Mouse (Mus musculus) stomach, embryonic 16.5 days (tissue): Measurements from ENCODE around the gene Ndc1. TPM values are rescaled to one million over a fixed set of nuclear protein-coding genes. Genes with fewer than 3 reads are reported as not detected.

ENCODE experiments used
- ATAC-seq: fragments of 200-750 bp; cut with Nextera tagmentation; 2 replicates; pipeline ENCODE4 v1.8.0; 2017; ENCODE audit warnings: moderate number of reproducible peaks, moderate TSS enrichment; ENCODE audit not compliant: insufficient read depth, low FRiP score
- H3K27ac ChIP-seq: fragments of 300-500 bp; sonication (generic); 2 replicates; pipeline ENCODE4 v1.5.1; 2014; ENCODE audit warnings: low read length
- H3K27me3 ChIP-seq: fragments of 300-500 bp; sonication (generic); 2 replicates; pipeline ENCODE4 v1.6.1; 2014; ENCODE audit warnings: low read length, control low read depth, mixed read lengths; ENCODE audit not compliant: control insufficient read depth, insufficient read depth
- H3K36me3 ChIP-seq: fragments of 300-500 bp; sonication (generic); 2 replicates; pipeline ENCODE4 v1.6.1; 2014; ENCODE audit warnings: low read length; ENCODE audit not compliant: control insufficient read depth, insufficient read depth
- H3K4me1 ChIP-seq: fragments of 300-500 bp; sonication (generic); 2 replicates; pipeline ENCODE4 v1.6.1; 2014; ENCODE audit warnings: low read length, control low read depth, mixed read lengths; ENCODE audit not compliant: control insufficient read depth, insufficient read depth
- H3K4me2 ChIP-seq: fragments of 300-500 bp; sonication (generic); 2 replicates; pipeline ENCODE4 v1.6.1; 2014; ENCODE audit warnings: low read depth, low read length, mixed read lengths
- H3K4me3 ChIP-seq: fragments of 300-500 bp; sonication (generic); replicated peaks from 2 replicates; pipeline ENCODE4 v1.5.1; 2014; ENCODE audit warnings: mild to moderate bottlenecking, low read length
- H3K9ac ChIP-seq: fragments of 300-500 bp; sonication (generic); 2 replicates; pipeline ENCODE4 v1.6.1; 2014; ENCODE audit warnings: low read length
- H3K9me3 ChIP-seq: fragments of 300-500 bp; sonication (generic); replicated peaks from 2 replicates; pipeline ENCODE4 v1.6.1; 2016; ENCODE audit warnings: low read length, control low read depth; ENCODE audit not compliant: control insufficient read depth
- WGBS: fragments of 180-500 bp; shearing (Covaris S2); extraction: QIAGEN DNeasy Blood & Tissue Kit; methylation state at CpG from one replicate; pipeline ENCODE4 v1.1.7; 2014; 5-methylcytosine and 5-hydroxymethylcytosine counted together
- polyA plus RNA-seq: library from polyadenylated mRNA; unstranded; fragments of >200 nt; fragmentation: Nextera tagmentation; extraction: Ambion mirVana; gene quantifications from 2 replicates; pipeline ENCODE4 v1.2.1, GENCODE M21; 2015

Gene Ndc1
- polyA plus RNA-seq, 1 experiment from 2014 or later = 24.7 TPM

DNA sequence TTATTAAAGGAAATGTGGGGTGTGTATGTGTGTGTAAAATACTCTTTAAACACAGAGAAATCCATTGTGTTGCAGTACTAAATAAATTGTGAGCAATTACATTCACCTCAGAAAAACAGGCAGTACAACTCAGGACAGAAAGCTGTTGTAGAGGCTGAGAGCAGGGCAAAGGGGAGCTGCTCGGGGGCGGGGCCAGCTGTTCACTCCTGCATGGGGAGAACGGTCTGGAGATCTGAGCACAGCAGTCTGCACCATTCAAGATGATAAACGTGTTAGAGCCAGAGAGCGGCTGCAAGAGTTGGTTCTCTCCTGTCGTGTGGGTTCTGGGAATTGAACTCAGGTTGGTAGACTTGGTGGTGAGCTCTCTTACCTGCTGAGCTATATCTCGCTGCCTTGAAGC is 13.3 kb downstream of the Ndc1 start:
- H3K27me3 ChIP-seq = no peaks in the 10 kb centered on the region
- no peak overlapping the region for H3K9ac ChIP-seq
- H3K9me3 ChIP-seq = no peaks in the 10 kb centered on the region
- WGBS = 71% methylated on average over 7 of the region's 7 CpGs
- no peak overlapping the region for H3K4me3 ChIP-seq
- no peak overlapping the region for H3K27ac ChIP-seq
- H3K4me2 ChIP-seq = no peak overlapping the region
- no peak for ATAC-seq
- no peaks in the 10 kb centered on the region for H3K4me1 ChIP-seq
- peaks cover 10% of the 10 kb centered on the region; the same call in 1 of the 2 replicates for H3K36me3 ChIP-seq

GRCm38 (mm10) chr4:107387038-107387437 is 19.5 kb downstream of the Ndc1 start:
- Histone ChIP-seq H3K9me3 (no peaks in the 10 kb centered on the region), H3K27ac (no peak overlapping the region), H3K4me1 (no peaks in the 10 kb centered on the region), H3K4me2 (no peak overlapping the region), H3K36me3 (peaks cover 17% of the 10 kb centered on the region), H3K9ac (no peak overlapping the region), H3K27me3 (no peaks in the 10 kb centered on the region), H3K4me3 (no peak overlapping the region)
- ATAC-seq = no peak
- 95% methylated on average over 4 of the region's 4 CpGs for WGBS

- Histone ChIP-seq H3K4me3 (no peak overlapping the region), H3K36me3 (peaks cover 14% of the 10 kb centered on the region), H3K9me3 (no peaks in the 10 kb centered on the region), H3K27ac (no peak overlapping the region), H3K4me2 (no peak overlapping the region), H3K4me1 (no peaks in the 10 kb centered on the region), H3K27me3 (no peaks in the 10 kb centered on the region), H3K9ac (no peak overlapping the region)
- WGBS = 93% methylated on average over 8 of the region's 8 CpGs
- ATAC-seq = no peak
Measured at GRCm38 (mm10) chr4:107387465-107387864, 19.9 kb downstream of the Ndc1 start.

DNA sequence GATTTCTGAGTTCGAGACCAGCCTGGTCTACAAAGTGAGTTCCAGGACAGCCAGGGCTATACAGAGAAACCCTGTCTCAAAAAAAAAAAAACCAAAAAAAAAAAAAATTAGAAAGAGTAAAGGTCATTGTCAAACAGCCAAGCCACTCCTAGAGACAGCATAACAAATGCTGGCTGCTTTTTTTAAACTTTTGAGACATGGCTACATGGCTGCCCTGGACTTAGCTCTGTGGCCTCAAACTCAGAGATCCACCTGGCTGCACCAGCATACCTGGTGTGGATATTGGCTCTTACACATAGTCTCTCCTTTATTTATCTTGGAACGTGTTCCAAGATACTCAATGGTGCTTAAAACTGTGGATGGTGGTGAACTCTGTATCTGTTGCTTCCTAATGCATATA is 20.7 kb downstream of the Ndc1 start:
- Histone ChIP-seq H3K4me2 (no peak overlapping the region), H3K36me3 (peaks cover 14% of the 10 kb centered on the region), H3K4me3 (no peak overlapping the region), H3K9me3 (no peaks in the 10 kb centered on the region), H3K4me1 (no peaks in the 10 kb centered on the region), H3K9ac (no peak overlapping the region), H3K27me3 (no peaks in the 10 kb centered on the region), H3K27ac (no peak overlapping the region)
- ATAC-seq = no peak
- WGBS = 94% methylated on average over 2 of the region's 2 CpGs

DNA sequence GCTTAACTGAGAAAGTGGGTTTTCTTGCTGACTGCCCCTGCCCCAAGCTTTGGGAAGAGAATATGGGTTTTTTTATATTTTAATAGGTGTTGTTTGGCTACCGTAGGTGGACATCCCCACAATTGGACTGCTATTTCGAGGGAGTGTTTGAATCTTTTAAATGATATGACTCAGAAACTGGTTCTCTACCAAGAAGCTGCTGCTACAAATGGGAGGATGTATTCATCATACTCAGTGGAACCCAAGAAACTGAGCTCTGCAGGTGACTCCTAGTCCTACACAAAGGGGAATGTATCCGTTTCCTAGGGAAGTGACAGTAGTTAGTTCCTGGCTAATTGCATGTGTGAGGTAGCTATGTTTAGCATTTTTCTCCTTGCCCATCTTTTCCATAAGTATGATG is 21.8 kb downstream of the Ndc1 start:
- 89% methylated on average over 3 of the region's 3 CpGs for WGBS
- Histone ChIP-seq H3K9me3 (no peaks in the 10 kb centered on the region), H3K4me3 (no peak overlapping the region)

DNA sequence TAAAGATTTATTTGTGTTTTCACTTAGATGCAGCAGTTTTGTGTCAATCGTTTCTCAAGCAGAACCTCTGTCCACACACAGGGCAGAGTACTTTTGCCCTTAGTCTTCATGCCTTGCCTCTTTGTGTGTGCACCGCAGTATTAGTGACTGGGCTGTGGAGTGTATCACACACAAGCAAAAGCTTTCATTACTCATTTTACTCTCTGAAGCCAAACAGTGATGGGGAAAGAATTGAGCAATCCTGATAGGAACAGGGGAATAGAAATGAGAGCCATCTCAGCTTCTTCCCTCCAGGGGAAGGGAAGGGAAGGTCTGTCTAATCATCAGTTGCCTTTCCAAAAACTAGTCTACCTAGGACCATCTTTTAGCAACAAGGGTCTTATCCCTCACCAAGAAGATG is 26.2 kb downstream of the Ndc1 start:
- H3K27me3 ChIP-seq = no peaks in the 10 kb centered on the region
- H3K4me1 ChIP-seq = no peaks in the 10 kb centered on the region
- H3K4me3 ChIP-seq = no peak overlapping the region
- H3K27ac ChIP-seq = no peak overlapping the region
- 90% methylated on average over 2 of the region's 2 CpGs for WGBS
- H3K36me3 ChIP-seq = peaks cover 7% of the 10 kb centered on the region
- no peak for ATAC-seq
- no peak overlapping the region for H3K4me2 ChIP-seq
- H3K9me3 ChIP-seq = no peaks in the 10 kb centered on the region
- no peak overlapping the region for H3K9ac ChIP-seq

More for the DNA sequence above, 21.8 kb downstream of the Ndc1 start:
- H3K9ac ChIP-seq = no peak overlapping the region
- peaks cover 14% of the 10 kb centered on the region for H3K36me3 ChIP-seq
- H3K27me3 ChIP-seq = no peaks in the 10 kb centered on the region
- ATAC-seq = no peak
- H3K4me1 ChIP-seq = no peaks in the 10 kb centered on the region
- H3K4me2 ChIP-seq = no peak overlapping the region
- no peak overlapping the region for H3K27ac ChIP-seq

DNA sequence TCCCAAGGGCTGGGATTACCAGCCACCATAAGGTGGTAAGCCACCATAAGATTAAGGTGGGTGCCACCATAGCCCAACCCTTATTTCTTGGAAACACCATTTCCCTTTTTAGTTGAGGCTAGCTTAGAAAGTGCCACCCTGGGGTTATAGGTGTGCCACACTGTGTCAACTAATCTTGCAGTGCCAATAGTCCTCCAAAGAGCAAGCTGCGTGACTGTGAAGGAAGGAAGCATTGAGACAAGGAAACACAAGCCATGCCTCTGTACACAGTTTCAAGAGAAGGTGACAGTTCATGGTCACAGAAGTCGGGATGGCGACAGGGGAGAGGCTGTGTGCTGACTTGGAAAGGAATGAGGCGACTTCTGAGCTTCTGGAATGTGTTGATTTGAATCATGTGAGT is 52.6 kb downstream of the Ndc1 start:
- H3K4me1 ChIP-seq = no peaks in the 10 kb centered on the region
- H3K4me3 ChIP-seq = no peak overlapping the region
- H3K4me2 ChIP-seq = no peak overlapping the region
- no peak for ATAC-seq
- WGBS = 77% methylated on average over 4 of the region's 4 CpGs
- no peaks in the 10 kb centered on the region for H3K36me3 ChIP-seq
- no peaks in the 10 kb centered on the region for H3K9me3 ChIP-seq
- no peak overlapping the region for H3K9ac ChIP-seq
- no peak overlapping the region for H3K27ac ChIP-seq
- peaks cover 4% of the 10 kb centered on the region; the same call in 1 of the 2 replicates for H3K27me3 ChIP-seq

GRCm38 (mm10) chr4:107421711-107422110 is 54.1 kb downstream of the Ndc1 start:
- ATAC-seq = no peak
- H3K9me3 ChIP-seq = no peaks in the 10 kb centered on the region
- peaks cover 4% of the 10 kb centered on the region; the same call in 1 of the 2 replicates for H3K27me3 ChIP-seq
- WGBS = 6% methylated on average over 14 of the region's 14 CpGs
- 0 out of 2 replicates have a peak overlapping the region, but pooled peaks have one; percentile 3 for H3K4me3 ChIP-seq
- no peaks in the 10 kb centered on the region for H3K36me3 ChIP-seq
- no peaks in the 10 kb centered on the region for H3K4me1 ChIP-seq
- no peak overlapping the region for H3K27ac ChIP-seq
- H3K4me2 ChIP-seq = peak overlapping the region; percentile 22; the same call in 1 of the 2 replicates
- no peak overlapping the region for H3K9ac ChIP-seq

DNA sequence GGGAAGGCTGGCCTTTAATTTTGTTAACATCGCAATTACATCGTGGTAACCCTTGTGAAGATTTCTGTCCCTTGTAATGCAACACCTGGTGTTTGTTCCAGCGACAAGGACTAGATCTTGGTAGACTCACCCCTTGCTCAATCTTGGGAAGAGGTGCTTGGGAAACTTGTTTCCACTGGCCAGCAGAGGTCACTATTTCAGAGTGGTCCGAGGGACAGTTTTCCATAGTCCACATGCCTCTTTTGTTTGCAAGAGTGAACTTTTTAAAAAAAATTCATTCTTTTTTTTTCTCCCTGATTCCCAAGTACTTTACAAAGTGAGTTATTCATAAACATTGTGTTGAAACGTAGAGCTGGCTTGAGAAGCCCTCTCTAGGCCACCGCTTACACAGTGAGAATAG is 54.6 kb downstream of the Ndc1 start:
- H3K36me3 ChIP-seq = no peaks in the 10 kb centered on the region
- no peaks in the 10 kb centered on the region for H3K9me3 ChIP-seq
- H3K27me3 ChIP-seq = peaks cover 4% of the 10 kb centered on the region; the same call in 1 of the 2 replicates
- no peak overlapping the region for H3K27ac ChIP-seq
- no peak overlapping the region for H3K9ac ChIP-seq
- no peak overlapping the region for H3K4me3 ChIP-seq
- 20% methylated on average over 6 of the region's 6 CpGs for WGBS
- H3K4me1 ChIP-seq = no peaks in the 10 kb centered on the region
- 0 out of 2 replicates have a peak, but pooled peaks have one; percentile 13 for ATAC-seq
- no peak overlapping the region for H3K4me2 ChIP-seq

- no peak overlapping the region for H3K9ac ChIP-seq
- 90% methylated on average over 12 of the region's 12 CpGs for WGBS
- no peaks in the 10 kb centered on the region for H3K9me3 ChIP-seq
- H3K4me2 ChIP-seq = no peak overlapping the region
- H3K27me3 ChIP-seq = peaks cover 3% of the 10 kb centered on the region; the same call in 1 of the 2 replicates
- H3K36me3 ChIP-seq = no peaks in the 10 kb centered on the region
- no peak overlapping the region for H3K27ac ChIP-seq
- no peak overlapping the region for H3K4me3 ChIP-seq
- no peak for ATAC-seq
- H3K4me1 ChIP-seq = no peaks in the 10 kb centered on the region
Measured at GRCm38 (mm10) chr4:107425616-107426015, 58.0 kb downstream of the Ndc1 start.
